Mouse (Mus musculus) mature B cell (primary cell): ENCODE data around the gene Nosip.

Experiments used
- in situ Hi-C: fragments of 300-500 bp; cut with MboI; formaldehyde crosslinking; loops from 2 replicates; pipeline ENCODE4 v1.14.3; 2019

Gene Nosip

DNA sequence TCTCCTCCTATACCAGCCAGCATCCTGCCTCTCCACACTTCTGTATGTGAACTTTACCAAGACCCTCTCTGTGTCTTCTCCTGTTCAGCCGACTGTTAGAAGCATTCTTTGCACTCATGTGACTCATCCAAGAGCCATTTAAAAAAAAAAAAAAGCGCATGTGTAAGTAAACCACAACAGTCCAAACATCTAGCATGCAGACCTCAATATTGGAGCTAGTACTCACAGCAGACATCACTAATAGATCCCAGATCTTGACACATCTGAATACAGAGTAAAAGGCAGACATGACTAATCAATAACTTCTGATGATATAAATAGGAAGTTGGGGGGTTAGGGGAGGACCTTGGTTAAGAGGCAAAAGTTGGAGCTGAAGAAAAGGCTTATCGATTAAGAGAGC lies 26.6 kb upstream of the Nosip start:
- in situ Hi-C loops, result no loop called here

DNA sequence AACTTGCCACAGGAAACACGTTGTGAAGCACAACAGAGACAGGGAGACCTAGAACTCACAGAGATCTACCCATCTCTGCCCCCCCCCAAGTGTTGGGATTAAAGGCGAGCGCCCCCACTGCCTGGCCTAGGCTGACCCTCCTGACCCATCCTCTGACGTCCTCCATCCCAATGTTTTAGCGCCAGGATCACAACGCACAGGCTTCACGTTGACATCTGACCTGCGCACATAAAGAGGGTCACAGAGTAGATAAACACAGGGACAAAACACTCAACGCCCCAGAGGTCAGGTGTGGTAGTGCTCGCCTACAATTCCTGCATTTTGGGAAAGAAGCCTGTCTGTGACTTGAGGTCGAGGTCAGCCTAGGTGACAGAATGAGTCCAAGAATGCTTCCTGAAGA lies 25.5 kb upstream of the Nosip start:
- in situ Hi-C loops, result no loop called here

DNA sequence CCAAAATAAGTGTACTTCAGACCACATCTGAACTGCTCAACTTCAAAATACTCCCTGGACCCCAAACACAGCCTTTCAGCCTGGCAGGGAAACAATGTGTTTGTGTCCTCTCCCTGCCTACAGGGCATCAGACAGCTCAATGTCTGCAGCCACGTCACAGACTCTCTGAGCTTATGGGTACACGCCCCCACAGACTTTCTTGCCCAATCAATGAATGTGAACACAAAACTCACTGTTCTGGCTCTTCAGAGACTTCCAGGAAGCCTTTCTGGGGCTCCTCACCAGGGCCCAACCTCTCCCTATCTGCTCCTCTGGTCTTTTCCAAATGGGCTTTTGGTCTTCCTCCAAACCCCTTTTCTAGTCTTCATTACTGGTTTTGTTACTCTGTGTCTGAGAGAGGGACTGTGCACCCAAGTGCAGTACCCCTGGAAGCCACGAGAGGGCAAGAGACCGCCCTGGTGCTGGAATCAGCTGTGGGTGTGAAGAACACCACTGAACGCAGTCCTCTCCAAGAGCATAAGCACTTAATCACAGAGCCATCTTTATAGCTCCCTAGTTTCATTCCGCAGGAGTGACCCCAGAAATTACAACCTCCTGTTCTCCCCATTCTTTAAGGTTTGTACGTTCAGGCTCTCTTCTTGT lies 24.4 kb upstream of the Nosip start:
- in situ Hi-C loops, result no loop called here

DNA sequence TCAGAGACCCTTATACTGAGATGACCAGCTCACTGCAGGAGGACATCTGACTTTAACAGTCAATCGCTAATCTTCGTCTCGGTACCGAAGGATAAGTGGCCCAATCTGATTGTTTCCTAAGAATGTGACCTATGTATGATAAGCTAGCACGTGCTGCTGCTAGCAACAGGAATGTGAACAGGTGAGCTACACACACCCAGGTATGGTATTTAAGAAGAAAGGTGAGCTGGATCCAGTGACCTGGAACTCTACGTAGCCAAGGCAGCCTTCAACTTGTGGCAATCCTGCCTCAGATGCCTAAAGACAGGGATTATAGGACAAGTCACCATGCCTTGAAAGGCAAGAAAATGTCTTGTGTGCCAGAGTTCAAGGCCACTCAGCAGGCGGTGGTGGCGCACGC lies 23.8 kb upstream of the Nosip start:
- in situ Hi-C loops, result no loop called here

DNA sequence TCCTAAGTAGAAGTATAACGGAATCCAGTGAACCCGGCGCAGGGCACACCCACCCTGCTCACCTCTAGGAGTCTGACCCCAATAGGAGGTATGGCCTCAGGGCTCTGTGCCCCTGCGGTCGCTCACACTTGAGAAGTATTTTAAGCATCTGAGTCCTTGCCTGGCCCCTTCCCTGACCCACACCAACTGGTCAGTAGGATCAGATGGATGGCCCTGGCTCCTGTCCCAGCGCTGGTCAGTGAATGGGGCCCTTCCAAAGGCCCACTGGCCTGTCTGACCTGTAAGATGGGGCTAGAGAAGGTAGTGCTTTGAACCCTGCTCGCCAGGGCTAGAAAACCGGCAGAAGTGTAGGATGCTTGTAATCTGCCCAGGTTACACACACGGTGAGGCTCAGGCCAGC lies 21.4 kb upstream of the Nosip start:
- in situ Hi-C loops, result no loop called here

DNA sequence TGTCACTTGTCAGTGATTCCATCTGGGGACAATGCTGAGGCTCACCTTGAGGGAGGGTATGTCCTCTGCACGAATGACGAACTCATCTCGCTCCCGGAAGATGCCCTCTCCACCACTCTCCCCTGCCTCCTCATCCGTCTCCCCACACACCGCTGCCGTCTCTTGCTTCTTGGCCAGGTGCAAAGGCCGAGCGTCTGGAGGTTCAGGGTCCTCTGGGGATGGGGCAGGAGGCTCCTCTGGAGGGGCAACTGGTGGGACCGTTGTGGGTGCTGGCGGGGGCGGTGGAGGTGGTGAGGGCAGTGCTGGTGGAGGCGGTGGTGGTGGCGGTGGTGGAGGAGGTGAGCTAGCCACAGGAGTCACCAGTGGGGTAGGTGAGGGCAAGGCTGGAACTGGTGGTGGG lies 18.9 kb upstream of the Nosip start:
- in situ Hi-C loops, result no loop called here

DNA sequence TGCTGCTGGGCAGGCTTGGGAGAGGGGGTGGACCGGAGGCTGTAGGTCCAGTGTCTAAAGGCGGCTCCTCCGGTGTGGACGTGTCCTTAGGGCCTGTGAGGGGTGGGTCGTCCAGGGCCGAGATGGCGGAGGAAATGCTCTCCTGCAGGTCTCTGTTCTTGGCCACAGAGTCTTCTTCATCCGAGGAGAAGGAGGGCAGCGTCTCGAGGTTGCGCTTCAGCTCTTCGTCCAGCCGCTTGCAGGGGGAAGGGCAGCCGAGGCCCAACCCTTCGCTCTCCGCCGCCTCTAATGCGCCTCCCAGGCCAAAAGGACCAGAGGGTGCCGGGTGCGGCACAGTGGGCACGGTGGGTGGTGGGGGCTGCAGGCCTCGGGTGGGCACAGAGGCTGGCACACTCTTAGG lies 16.5 kb upstream of the Nosip start:
- in situ Hi-C loops, result no loop called here

DNA sequence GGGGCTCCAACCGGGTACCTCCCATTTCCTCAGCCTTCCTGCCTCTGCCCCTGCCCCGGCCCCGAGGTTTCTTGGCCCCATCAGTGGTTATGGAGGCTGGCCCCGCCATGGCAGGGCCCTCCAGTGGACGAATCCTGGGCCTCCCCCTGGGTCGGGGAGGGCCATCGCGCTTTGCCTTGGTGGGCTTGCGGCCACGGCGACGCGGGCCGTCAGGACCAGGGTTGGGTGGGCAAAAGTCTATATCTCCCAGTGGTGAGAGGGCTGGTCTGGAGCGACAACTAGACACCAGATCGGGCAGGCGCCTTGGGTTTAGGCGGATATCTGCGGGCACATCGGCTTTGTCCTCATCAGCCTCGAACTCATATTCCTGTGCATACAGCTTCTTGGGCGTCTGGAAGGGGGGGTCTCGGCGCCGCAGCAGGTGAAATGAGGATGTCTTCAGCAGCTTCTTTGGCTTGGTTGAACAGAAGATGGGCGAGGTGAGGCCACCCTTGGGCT lies 15.3 kb upstream of the Nosip start:
- in situ Hi-C loops, result no loop called here

DNA sequence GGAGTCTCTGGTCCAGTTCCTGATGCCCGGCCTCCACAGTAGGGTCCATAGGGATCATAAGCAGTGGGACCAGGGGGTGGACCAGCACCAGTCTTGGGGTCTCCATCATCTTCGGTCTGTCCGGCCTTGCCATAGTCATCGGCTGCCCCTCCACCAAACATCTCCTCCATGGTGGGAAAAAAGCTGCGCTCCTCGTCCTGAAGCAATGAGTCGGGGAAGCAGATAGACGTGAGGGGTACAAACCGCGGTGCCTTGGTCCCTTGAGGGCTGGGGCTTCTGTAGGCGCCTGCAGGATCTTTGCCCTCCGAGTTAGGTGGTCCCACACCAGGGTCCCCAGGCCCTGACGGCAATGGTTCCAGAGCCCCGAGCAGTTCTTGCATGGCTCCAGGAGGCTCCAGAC lies 14.7 kb upstream of the Nosip start:
- in situ Hi-C loops, result no loop called here

DNA sequence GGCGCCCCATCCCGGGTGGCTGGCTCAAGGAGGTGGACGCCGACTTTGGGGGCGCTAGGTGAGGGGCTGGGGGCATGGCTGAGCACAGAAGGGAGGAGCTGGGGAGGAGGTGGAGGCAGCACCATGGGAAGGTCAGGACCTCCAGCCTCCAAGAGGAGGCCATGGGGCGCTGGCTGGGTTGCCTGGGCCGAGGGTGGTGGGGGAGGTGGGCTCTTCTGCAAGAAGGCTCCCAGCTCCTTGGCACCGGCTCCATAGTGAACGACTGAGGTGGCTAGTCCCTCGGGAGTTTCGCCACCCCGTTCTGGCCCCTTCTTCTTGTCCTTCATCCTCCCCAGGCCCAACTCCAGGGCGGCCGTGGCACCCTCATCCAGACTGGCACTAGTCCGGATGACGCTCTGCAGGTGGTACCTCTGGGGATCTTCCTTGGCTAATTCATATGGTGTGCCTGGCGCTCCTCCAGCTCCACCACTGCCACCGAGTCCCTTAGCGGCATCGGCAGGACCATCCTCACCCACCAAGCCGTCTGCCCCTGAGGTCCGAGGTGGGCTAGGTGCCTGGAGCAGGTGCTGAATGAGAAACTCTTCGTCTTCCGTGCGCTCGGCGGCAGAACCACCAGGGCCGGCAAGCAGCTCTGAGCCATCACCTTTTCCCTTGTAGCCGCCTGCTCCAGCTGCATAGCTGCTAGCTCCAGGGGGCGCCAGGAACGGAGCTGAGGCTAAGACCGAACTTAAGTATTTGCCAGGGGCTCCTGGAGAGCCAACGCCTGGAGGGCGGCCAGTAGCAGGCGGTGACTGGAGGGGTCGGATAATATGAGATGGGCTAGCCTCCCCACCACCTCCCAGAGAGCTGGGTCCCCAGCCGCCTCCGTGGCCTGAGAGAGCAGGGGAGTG lies 14.0 kb upstream of the Nosip start:
- in situ Hi-C loops, result no loop called here

DNA sequence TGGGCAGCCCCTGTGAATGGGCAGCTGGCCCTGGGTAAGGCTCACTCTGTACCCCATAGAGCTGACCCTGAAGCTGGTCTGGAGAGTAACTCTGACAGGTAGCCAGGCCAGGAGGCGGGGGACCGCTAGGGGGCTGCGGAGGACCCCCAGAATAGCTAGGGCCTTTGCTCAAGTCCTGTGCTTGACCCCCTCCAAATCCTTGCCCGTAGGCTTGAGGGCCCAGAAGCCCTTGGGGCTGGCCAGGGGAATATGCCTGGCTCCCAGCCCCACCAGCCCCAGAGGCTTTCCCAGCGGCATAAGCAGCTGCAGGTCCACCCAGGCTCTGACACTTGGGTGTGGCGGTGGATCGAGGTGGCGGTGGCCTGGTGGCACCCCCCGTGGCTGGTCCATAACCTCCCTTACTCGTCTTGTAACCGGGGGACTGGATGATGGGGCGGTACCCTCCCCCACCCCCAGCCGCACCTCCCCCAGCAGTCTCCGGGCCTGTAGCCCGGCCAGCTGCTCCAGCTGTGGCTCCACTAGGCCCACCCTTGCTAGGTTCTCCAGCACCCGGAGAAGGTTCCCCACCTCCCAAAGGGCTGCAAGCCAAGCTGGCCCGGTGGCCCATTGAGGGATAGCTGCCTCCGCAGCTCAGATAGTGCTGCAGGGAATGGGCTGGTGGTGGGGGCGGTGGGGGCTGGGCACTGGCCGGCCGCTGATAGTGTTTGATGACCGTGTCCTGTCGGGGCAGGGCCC lies 13.1 kb upstream of the Nosip start:
- in situ Hi-C loops, result no loop called here

DNA sequence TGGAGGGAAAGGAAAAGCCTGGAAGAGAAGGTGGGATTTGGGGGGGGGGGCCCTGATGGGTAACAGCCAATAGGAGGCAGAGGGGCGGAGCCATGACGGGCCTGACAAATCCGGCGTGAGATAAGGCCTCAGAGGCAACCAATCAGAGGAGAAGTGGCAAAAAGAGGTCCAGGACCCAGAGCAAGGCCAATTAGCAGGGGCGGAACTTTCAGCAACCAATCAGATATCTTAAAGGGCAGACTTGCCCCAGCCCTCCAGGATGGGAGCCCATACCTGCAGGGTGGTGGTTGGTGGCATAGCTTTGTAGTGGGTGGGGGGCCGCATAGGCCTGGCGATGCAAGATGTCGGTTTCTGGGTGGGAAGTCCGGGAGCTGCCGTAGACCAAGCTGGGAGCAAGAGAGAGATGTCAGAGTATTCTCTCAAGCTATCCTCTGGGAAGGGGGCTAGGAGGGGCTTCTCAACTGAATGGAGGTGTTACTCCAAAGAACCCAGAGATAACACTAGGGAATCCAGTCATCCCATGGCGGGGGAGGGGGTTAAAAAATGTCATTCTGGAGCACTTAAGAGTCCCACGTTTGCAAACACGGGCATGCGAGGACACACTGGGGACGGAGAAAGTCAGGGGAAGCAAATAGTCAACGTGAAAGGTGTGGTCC lies 11.2 kb upstream of the Nosip start:
- in situ Hi-C loops, result no loop called here

DNA sequence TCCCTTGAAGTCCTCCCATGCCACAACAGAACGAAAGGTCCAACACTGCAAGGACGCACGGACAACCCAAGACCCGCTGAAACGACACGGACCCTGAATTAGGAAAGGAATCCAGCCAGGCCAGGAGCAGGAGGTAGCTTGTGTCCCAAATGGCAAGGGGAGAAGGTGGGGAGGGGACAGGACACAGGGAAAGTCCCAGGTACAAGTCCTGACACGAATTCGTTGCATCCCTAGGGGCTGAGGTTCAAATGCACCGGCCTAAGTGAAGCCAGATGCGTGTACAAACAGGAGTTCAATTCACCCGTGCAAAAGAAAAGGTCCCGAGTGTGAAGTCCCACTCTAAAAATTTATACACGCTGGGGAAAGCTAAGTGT lies 10.6 kb upstream of the Nosip start:
- in situ Hi-C loops, result no loop called here

DNA sequence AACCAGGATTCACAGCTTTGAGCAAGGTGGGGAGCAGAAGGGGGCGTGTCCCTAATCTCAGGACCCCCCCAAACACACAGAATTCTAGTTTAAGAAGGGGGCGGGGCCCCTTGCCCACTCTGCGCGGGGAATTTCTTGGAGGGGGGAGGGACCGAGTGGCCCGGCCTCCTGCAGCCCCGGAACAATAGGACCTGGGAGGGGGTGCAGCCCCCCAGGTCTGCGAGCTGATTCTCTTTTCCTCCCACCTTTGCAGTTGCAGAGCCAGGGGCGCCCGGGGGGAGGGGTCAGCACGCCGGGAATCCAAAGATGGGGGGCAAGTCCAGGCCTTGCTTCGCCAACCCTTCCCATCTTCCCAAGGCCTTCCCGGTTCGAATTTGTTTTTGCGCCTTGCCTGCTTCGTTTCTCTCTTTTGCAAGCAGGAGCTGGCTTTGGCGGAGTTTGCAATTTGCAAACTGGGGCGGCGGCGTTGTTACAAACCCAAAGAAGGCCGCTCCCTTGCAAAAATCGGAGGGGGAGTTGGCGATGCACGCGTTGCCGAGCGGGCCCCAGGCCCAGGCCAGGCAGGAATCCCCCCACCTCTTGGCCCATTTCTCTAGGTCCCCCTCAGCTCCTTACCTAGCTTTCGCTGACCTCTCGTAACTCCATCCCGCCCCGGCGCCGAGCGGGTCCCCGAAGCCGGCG lies 9.9 kb upstream of the Nosip start:
- in situ Hi-C loops, result no loop called here

DNA sequence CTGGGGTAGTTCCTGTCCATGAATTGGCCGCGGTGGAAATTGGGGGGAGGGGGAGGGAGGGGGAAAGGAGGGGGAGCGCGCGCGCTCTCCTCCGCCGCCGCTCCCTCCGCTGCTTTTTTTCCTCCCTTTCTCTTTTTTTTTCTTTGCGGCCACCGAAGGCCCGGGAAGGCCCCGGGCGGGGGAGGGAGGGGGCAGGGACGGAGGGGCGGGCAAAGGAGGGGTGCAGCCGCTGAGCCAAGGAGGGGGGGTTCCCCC lies 9.4 kb upstream of the Nosip start, which contains the start of gene Prr12:
TSS of gene Prr12 (minus strand) at position 20 of the 255 bp plus-strand sequence.
- in situ Hi-C loops, result no loop called here

DNA sequence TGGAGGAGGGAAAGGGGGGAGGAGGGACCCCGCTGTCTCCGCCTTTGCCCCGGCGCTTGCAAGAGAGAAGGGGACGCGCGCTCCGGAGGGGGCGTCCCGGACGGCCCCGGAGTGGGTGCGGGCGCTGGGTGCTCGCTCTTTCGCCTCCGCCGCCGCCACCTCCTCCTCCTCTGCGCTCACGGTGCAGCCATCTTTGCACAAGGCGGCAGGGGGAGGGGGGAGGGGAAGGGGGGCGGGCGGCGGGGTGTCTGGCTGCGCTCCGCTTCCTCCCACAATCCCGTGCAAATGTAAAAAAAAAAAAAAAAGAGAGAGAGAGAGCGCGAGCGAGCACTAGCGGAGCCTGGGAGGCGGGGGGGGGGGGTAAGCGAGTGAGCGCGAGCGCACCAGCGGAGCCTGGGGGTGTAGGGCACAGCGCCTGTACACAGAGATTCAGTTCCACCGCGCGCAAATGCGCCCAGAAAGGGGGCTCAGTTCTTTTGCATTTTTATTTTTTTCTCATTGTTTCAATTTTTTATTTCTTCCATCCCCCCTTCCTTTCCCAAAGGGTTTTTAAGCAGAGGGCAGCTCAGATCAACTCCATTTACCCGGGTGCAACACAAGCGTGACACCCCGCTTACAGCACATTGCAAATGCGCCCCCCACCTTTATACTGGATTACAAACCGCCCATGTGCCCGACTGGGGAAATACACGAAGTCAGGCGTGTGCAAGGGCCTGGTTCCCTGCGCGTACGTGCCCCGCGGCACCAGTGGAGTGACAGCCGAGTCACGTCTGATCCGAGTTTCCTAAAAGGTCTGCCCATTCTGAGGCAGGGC lies 8.9 kb upstream of the Nosip start:
- in situ Hi-C loops, result no loop called here

DNA sequence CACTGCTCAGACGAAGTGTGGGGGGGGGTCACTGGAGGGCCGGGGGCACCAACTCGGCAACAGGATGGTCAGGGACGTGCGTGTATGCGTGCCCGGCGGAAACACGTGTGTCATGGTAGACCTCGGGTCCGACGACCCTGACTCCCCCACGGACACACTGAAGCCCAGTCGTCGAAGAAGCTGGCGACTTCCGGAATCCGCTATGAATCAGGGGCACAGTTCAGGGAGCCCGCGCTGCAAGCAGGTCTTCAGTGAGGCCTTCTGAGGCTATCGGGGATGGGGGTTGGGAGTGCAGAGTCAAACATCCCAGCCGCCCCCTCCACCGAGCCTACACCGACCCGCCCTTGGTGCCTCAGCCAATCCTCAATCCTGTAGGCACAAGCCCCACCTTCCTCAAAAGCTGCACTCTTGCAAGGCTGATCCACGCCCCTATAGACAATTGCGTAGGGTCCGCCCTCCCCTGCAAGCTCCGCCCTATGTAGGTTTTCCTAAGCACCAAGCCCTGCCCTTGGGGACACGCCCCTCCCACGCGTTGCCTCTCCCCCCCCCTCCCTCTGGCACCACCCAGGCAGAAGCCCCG lies 8.2 kb upstream of the Nosip start:
- in situ Hi-C loops, result no loop called here

DNA sequence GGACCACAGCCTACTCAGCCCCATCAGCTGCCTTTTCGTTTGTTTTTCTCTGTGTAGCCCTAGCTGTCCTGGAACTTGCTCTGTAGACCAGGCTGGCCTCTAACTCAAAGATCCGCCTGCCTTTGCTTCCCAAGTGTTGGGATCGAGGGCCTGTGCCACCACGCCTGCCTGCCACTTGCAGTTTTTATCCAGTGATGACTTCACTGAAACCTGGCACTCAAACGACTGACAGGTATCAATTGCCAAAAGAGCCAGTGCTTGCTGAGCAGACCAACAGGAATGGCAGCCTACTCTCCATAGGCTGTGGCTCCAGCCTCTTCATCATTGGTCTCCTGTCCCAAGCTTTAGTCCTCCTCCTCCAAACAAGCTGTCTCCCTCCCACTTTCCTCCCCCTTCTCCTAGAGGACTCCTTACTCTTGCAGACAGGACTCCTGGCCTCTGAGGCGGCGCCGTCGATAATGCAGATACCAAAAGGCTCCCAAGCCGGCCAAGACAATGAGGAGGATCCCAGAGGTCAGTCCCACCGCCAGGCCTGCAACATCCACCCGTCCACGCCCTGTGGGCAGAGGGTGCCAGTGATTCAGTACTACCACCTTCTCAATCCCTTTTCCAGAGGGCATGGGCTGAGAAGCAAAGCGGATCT lies 5.8 kb upstream of the Nosip start:
- in situ Hi-C loops, result no loop called here

DNA sequence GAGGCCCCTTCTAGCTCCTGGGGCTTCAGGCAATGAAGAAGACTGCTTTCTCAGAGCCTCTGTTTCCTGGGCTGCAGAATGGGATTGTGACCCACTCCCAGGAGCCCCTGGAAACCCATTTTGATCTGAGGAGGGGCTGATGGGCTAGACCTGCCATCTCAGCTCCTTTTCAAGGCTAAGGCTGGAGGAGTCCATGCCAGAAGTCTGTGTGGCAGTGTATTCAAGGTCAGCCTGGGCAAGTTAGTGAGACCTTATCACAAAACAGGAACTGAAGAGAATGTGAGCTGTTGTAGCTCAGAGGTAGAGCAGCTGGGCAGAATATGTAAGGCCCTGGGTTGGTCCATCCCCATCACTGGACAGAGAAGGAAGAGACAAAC lies 5.3 kb upstream of the Nosip start:
- in situ Hi-C loops, result no loop called here
